Mouse (Mus musculus) inflammation-experienced regulatory T-cells (primary cell): ENCODE data around the gene U2af1l4. TPM values are rescaled to one million over a fixed set of nuclear protein-coding genes. Genes with fewer than 3 reads are reported as not detected.

Experiments
- polyA plus RNA-seq, 2 experiments: library from polyadenylated mRNA; unstranded; fragments of 100-300 nt; shearing (Covaris generic); gene quantifications; one replicate each; pipeline ENCODE4 v1.2.1; 2017

U2af1l4 gene
- polyA plus RNA-seq: 10 to 100 TPM; 39.3 to 39.7 TPM

GRCm38 (mm10) chr7:30563117-30563905, at the start of gene U2af1l4, which contains the start of the genes Gm49396 and Psenen:
U2af1l4 (plus strand) TSS chr7:30563301.
Gm49396 (plus strand) TSS chr7:30563344.
Psenen (minus strand) TSS chr7:30563627.

GRCm38 (mm10) chr7:30534633-30535577, 28.2 kb upstream of the U2af1l4 start, which contains the start of gene Arhgap33:
Arhgap33 (minus strand) TSS chr7:30535060.

DNA sequence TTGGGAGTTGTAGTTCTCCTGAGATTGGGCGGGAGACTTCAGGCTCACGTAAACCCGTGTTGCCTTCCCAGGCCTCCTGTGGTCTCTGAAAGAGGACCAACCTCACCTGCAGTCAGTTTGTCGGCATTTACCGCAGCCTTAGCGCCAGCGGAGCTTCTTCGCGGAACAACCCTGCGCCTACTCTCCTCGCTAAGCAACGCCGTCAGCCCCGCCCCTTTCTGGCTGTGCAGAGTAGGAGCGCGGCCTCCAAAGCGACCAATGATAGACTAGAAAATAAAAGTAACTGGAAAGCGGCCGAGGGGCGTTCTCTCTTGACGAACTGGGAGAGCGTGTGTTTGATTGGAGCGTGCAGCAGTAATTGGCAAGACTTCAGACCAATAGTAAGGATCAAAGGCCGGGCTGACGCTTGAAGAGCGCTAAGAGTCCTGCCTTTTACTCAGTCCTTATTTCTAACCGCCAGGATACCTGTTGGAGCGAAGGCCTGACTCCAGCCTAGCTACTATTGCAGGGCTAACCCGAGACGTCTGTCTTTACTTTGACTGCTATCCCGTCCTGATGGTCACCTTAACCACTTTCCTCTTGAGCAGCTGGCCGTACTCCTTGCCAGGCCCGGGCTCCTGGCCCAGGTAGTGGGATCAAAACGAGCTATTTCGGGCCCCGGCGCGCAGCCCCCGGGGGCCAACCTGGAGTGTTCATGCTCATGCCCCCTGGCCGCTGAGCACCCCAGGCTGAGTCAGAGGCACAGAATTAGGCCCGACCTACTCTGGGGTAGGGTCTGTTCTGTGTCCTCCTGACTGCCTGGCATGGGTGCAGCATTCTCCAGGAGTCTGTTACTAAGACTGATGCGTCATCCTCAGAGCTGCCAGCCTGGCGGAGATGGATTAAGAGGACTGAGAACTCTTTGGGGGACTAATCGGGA, 10.7 kb upstream of the U2af1l4 start, which contains the start of the genes Hspb6 and Proser3:
Gene Hspb6 (plus strand): TSS at position 77 of the 919 bp plus-strand sequence.
Gene Proser3 (minus strand): TSS at position 198 of the 919 bp plus-strand sequence.

GRCm38 (mm10) chr7:30559443-30559954, 3.6 kb upstream of the U2af1l4 start, which contains the start of gene Lin37:
Lin37 (minus strand) TSS chr7:30559838.

DNA sequence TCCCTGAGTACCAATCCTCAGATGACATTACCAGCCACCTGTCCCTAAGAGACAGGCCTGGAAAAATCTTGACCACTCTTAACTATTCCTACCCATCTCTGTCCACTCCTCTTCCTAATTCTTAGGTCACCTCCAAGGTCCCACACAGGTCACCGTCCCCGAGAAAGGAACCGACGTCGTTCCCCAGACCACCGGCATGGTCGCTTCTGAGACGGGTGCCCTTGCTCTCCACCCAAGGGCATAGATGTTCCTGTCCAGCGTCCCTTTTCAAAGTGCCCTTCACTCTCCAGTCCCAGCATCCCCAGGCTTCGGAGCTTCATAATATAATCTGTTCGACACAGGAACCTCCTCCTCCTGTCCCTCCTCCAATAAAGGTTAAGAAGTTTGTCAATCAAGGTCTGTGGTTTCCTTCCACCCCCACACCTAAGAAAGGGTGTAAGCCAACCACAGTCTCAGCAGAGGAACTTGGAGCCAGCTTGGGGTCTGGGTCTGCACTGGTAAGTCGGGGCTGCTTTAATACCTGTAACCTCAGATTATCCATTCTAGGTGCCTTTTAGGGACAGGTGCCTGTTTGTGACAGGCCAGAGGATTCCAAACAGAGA, 2.0 kb downstream of the U2af1l4 start, which contains the start of gene Igflr1:
Gene Igflr1 (plus strand): TSS at position 458 of the 602 bp plus-strand sequence.

GRCm38 (mm10) chr7:30588676-30589434, 25.8 kb downstream of the U2af1l4 start, which contains the start of gene Kmt2b:
Kmt2b (minus strand) TSS chr7:30588726.

GRCm38 (mm10) chr7:30598786-30599185, 35.7 kb downstream of the U2af1l4 start, which contains the start of gene Zbtb32:
Zbtb32 (minus strand) TSS chr7:30598909.

DNA sequence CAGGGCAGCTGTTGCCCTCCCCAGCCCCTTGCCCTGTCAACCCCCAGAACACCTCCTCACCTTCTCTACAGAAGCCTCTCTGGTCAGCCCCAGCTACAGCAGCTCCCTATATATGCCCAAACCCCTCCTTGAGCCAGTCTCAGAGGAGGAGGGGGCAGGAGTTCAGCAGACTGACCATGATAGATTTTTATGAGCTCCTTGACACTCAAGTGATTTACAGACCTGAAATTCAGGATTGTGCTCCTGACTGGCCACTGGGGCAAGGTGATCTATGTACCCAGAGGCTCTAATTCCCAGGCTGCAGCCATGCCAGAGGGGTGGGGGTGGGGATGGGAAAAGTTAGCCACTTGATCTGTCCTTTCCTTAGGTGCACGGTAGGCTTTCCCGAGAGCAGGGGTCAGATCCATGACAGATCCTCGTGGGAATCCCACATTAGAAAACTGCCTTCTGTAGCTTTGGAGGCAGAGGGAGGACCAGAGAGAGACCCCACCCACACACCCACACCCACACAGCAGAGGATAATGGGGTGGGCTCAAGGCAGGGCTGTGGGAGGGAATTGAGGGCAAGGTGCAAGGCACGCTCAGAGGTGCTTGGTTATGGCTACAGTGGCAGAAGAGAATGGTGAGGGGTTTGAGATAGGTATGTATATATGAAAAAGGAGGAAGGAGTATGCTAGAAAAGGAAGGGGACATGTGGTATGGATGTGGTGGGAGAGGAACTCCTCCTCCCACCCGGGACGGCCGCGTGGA, 49.7 kb downstream of the U2af1l4 start, which contains the start of gene Upk1a:
Gene Upk1a (minus strand): TSS at position 194 of the 749 bp plus-strand sequence.

Other genes with a start within 250 kb of the U2af1l4 start
- 10 to 100 TPM; 13.3 to 21.9 TPM for gene Syne4, start 248.5 kb upstream of the U2af1l4 start, polyA plus RNA-seq
- gene E130208F15Rik, start 241.6 kb upstream of the U2af1l4 start, polyA plus RNA-seq: not detected
- 10 to 100 TPM; 36.0 to 57.6 TPM for gene Sdhaf1, start 239.4 kb upstream of the U2af1l4 start, polyA plus RNA-seq
- not detected for gene Lrfn3, start 200.5 kb upstream of the U2af1l4 start, polyA plus RNA-seq
- 10 to 100 TPM in 1 of 2 experiments, 1 to 10 TPM in 1; 2.4 to 16.6 TPM for gene Tyrobp, start 149.5 kb upstream of the U2af1l4 start, polyA plus RNA-seq
- 100 to 1,000 TPM; 388 to 519 TPM for gene Hcst, start 143.4 kb upstream of the U2af1l4 start, polyA plus RNA-seq
- 100 to 1,000 TPM in 1 of 2 experiments, 10 to 100 TPM in 1; 93.7 to 126 TPM for gene Nfkbid, start 141.6 kb upstream of the U2af1l4 start, polyA plus RNA-seq
- gene Aplp1, start 117.8 kb upstream of the U2af1l4 start, polyA plus RNA-seq: 10 to 100 TPM; 25.4 to 35.3 TPM
- not detected for gene Kirrel2, start 105.6 kb upstream of the U2af1l4 start, polyA plus RNA-seq
- not detected for gene Nphs1, start 105.0 kb upstream of the U2af1l4 start, polyA plus RNA-seq
- gene Prodh2, start 69.7 kb upstream of the U2af1l4 start, polyA plus RNA-seq: under 1 TPM in 1 of 2 experiments, not detected in 1; 0.95 TPM
- 1 to 10 TPM in 1 of 2 experiments, under 1 TPM in 1; 0.82 to 1.1 TPM for gene Arhgap33, start 28.2 kb upstream of the U2af1l4 start, polyA plus RNA-seq
- 1 to 10 TPM; 3.4 to 7.8 TPM for gene Hspb6, start 11.1 kb upstream of the U2af1l4 start, polyA plus RNA-seq
- gene Proser3, start 11.0 kb upstream of the U2af1l4 start, polyA plus RNA-seq: 1 to 10 TPM; 6.0 to 9.2 TPM
- gene Lin37, start 3.5 kb upstream of the U2af1l4 start, polyA plus RNA-seq: 10 to 100 TPM; 80.6 to 85.0 TPM
- gene Gm49396, start within 50 bp of the U2af1l4 start, polyA plus RNA-seq: 10 to 100 TPM; 76.1 to 100.0 TPM
- 100 to 1,000 TPM; 211 to 228 TPM for gene Psenen, start 326 bp downstream of the U2af1l4 start, polyA plus RNA-seq
- gene Igflr1, start 2.1 kb downstream of the U2af1l4 start, polyA plus RNA-seq: 100 to 1,000 TPM in 1 of 2 experiments, 10 to 100 TPM in 1; 76.2 to 250 TPM
- 10 to 100 TPM; 10.6 to 16.5 TPM for gene Kmt2b, start 25.4 kb downstream of the U2af1l4 start, polyA plus RNA-seq
- gene Zbtb32, start 35.6 kb downstream of the U2af1l4 start, polyA plus RNA-seq: 10 to 100 TPM in 1 of 2 experiments, 1 to 10 TPM in 1; 5.3 to 20.8 TPM
- gene Upk1a, start 49.5 kb downstream of the U2af1l4 start, polyA plus RNA-seq: 1 to 10 TPM in 1 of 2 experiments, not detected in 1; 1.6 TPM
- gene Cox6b1, start 62.9 kb downstream of the U2af1l4 start, polyA plus RNA-seq: 100 to 1,000 TPM; 588 to 621 TPM
- not detected for gene Etv2, start 72.6 kb downstream of the U2af1l4 start, polyA plus RNA-seq
- gene Rbm42, start 87.0 kb downstream of the U2af1l4 start, polyA plus RNA-seq: 100 to 1,000 TPM; 177 to 208 TPM
- 10 to 100 TPM; 34.8 to 50.8 TPM for gene Haus5, start 101.7 kb downstream of the U2af1l4 start, polyA plus RNA-seq
- gene Pmis2, start 108.3 kb downstream of the U2af1l4 start, polyA plus RNA-seq: 1 to 10 TPM in 1 of 2 experiments, not detected in 1; 3.0 TPM
- not detected for gene 2200002J24Rik, start 135.6 kb downstream of the U2af1l4 start, polyA plus RNA-seq
- 1 to 10 TPM in 1 of 2 experiments, not detected in 1; 2.4 TPM for gene Atp4a, start 148.9 kb downstream of the U2af1l4 start, polyA plus RNA-seq
- gene Tmem147, start 166.2 kb downstream of the U2af1l4 start, polyA plus RNA-seq: 100 to 1,000 TPM; 107 to 111 TPM
- 1 to 10 TPM in 1 of 2 experiments, under 1 TPM in 1; 0.40 to 1.6 TPM for gene Gapdhs, start 180.4 kb downstream of the U2af1l4 start, polyA plus RNA-seq
- gene Sbsn, start 188.2 kb downstream of the U2af1l4 start, polyA plus RNA-seq: 1 to 10 TPM in 1 of 2 experiments, not detected in 1; 2.9 TPM
- under 1 TPM in 1 of 2 experiments, not detected in 1; 0.37 TPM for gene Dmkn, start 200.5 kb downstream of the U2af1l4 start, polyA plus RNA-seq
- not detected for gene Krtdap, start 224.6 kb downstream of the U2af1l4 start, polyA plus RNA-seq